Mouse (Mus musculus) MEL (cell line): ENCODE measurements around the gene Brwd1. TPM values are rescaled to one million over a fixed set of nuclear protein-coding genes. Genes with fewer than 3 reads are reported as not detected.

ENCODE experiments used
- DNase-seq: peaks from one replicate; pipeline ENCODE4 v3.0.0; 2011; ENCODE audit warnings: low read depth, low spot score
- H3K27ac ChIP-seq: 2 replicates; pipeline ENCODE4 v1.5.1; 2012; ENCODE audit warnings: low read depth, mild to moderate bottlenecking, control low read depth, low read length, moderate library complexity; ENCODE audit not compliant: control insufficient read depth
- H3K27me3 ChIP-seq, 2 experiments: fragments of 150-350 bp in 1 of 2; sonication (generic) in 1 of 2; 2 replicates each; pipeline ENCODE4 v1.6.1; 2012; ENCODE audit warnings: low read length in 2 of 2, mild to moderate bottlenecking in 2 of 2, improper control_type of control experiment in 1 of 2, moderate library complexity in 1 of 2; ENCODE audit not compliant: insufficient read depth in 2 of 2, control insufficient read depth in 1 of 2
- H3K36me3 ChIP-seq, 2 experiments: 2 replicates each; pipeline ENCODE4 v1.6.1; 2012 to 2014; ENCODE audit warnings: low read length in 2 of 2, improper control_type of control experiment in 1 of 2, inconsistent platforms in 1 of 2, mild to moderate bottlenecking in 1 of 2; ENCODE audit not compliant: insufficient read depth in 2 of 2, control insufficient read depth in 1 of 2
- H3K4me1 ChIP-seq, 2 experiments: fragments of 150-350 bp in 1 of 2; sonication (generic) in 1 of 2; 2 replicates each; pipeline ENCODE4 v1.6.1; 2012; ENCODE audit warnings: low read length in 2 of 2, improper control_type of control experiment in 1 of 2, mild to moderate bottlenecking in 1 of 2; ENCODE audit not compliant: insufficient read depth in 2 of 2, control insufficient read depth in 1 of 2
- H3K4me3 ChIP-seq, 2 experiments: fragments of 150-350 bp in 1 of 2; sonication (generic) in 1 of 2; 2 replicates each; pipeline ENCODE4 v1.5.1; 2012; ENCODE audit warnings: low read depth in 2 of 2, low read length in 2 of 2, mild to moderate bottlenecking in 2 of 2, moderate library complexity in 2 of 2, control low read depth in 1 of 2, improper control_type of control experiment in 1 of 2; ENCODE audit not compliant: control insufficient read depth in 1 of 2, insufficient read depth in 1 of 2
- H3K79me2 ChIP-seq: 2 replicates; pipeline ENCODE4 v1.6.1; 2012; ENCODE audit warnings: mild to moderate bottlenecking, low read length, moderate library complexity; ENCODE audit not compliant: control insufficient read depth, poor library complexity, insufficient read depth
- H3K9ac ChIP-seq: 2 replicates; pipeline ENCODE4 v1.6.1; 2012; ENCODE audit warnings: low read depth, mild to moderate bottlenecking, control low read depth, low read length, moderate library complexity; ENCODE audit not compliant: control insufficient read depth, poor library complexity, severe bottlenecking
- H3K9me3 ChIP-seq: fragments of 150-350 bp; sonication (generic); replicated peaks from 2 replicates; pipeline ENCODE4 v1.6.1; 2012; ENCODE audit warnings: mild to moderate bottlenecking, low read length, improper control_type of control experiment, moderate library complexity; ENCODE audit not compliant: insufficient read depth
- CHD1 ChIP-seq: IDR thresholded peaks from 2 replicates; pipeline ENCODE4 v1.6.1; 2012; ENCODE audit warnings: low read depth, mild to moderate bottlenecking, inconsistent platforms, low read length, improper control_type of control experiment
- CTCF ChIP-seq, 3 experiments: IDR thresholded peaks in 2 of 3; conservative IDR thresholded peaks in 1 of 3; 2 replicates each; pipeline ENCODE4 v1.5.1; 2011 to 2012; ENCODE audit warnings: low read length in 3 of 3, low read depth in 2 of 3, mild to moderate bottlenecking in 2 of 3, improper control_type of control experiment in 1 of 3, inconsistent platforms in 1 of 3, mixed read lengths in 1 of 3, moderate library complexity in 1 of 3; ENCODE audit not compliant: control insufficient read depth in 1 of 3, insufficient read depth in 1 of 3, poor library complexity in 1 of 3, severe bottlenecking in 1 of 3
- ETS1 ChIP-seq: IDR thresholded peaks from 2 replicates; pipeline ENCODE4 v1.6.1; 2012; ENCODE audit warnings: low read depth, mild to moderate bottlenecking, inconsistent platforms, low read length, improper control_type of control experiment, moderate library complexity
- GATA1 ChIP-seq: IDR thresholded peaks from 2 replicates; pipeline ENCODE4 v1.6.1; 2011; ENCODE audit warnings: low read depth, low read length, improper control_type of control experiment
- JUND ChIP-seq: IDR thresholded peaks from 2 replicates; pipeline ENCODE4 v1.6.1; 2011; ENCODE audit warnings: low read depth, mild to moderate bottlenecking, improper control_type of control experiment, low read length
- MAFK ChIP-seq: IDR thresholded peaks from 2 replicates; pipeline ENCODE4 v1.6.1; 2011; ENCODE audit warnings: low read depth, mild to moderate bottlenecking, low read length, improper control_type of control experiment, borderline replicate concordance
- MAZ ChIP-seq: IDR thresholded peaks from 2 replicates; pipeline ENCODE4 v1.6.1; 2012; ENCODE audit warnings: low read depth, mild to moderate bottlenecking, inconsistent platforms, low read length, improper control_type of control experiment
- MYC ChIP-seq: IDR thresholded peaks from 2 replicates; pipeline ENCODE4 v1.6.1; 2011; ENCODE audit warnings: low read depth, mild to moderate bottlenecking, low read length, improper control_type of control experiment, moderate library complexity
- POLR2A ChIP-seq, 2 experiments: IDR thresholded peaks; 2 replicates each; pipeline ENCODE4 v1.6.1; 2011 to 2012; ENCODE audit warnings: low read length in 2 of 2, mild to moderate bottlenecking in 2 of 2, control low read depth in 1 of 2, improper control_type of control experiment in 1 of 2, low read depth in 1 of 2, moderate library complexity in 1 of 2; ENCODE audit not compliant: control insufficient read depth in 1 of 2, insufficient read depth in 1 of 2, poor library complexity in 1 of 2
- POLR2AphosphoS5 ChIP-seq: IDR thresholded peaks from 2 replicates; pipeline ENCODE4 v1.6.1; 2012; ENCODE audit warnings: low read depth, borderline replicate concordance, mild to moderate bottlenecking, inconsistent platforms, low read length, moderate library complexity, mixed read lengths
- RAD21 ChIP-seq: IDR thresholded peaks from 2 replicates; pipeline ENCODE4 v1.6.1; 2011; ENCODE audit warnings: mild to moderate bottlenecking, low read depth, low read length, improper control_type of control experiment
- SMC3 ChIP-seq: IDR thresholded peaks from 2 replicates; pipeline ENCODE4 v1.6.1; 2011; ENCODE audit warnings: low read depth, low read length, improper control_type of control experiment
- TBP ChIP-seq: IDR thresholded peaks from 2 replicates; pipeline ENCODE4 v1.8.0; 2011; ENCODE audit warnings: low read depth, low read length, improper control_type of control experiment
- USF1 ChIP-seq: IDR thresholded peaks from 2 replicates; pipeline ENCODE4 v1.6.1; 2014; ENCODE audit warnings: low read depth, mild to moderate bottlenecking, inconsistent platforms, low read length, improper control_type of control experiment, moderate library complexity
- USF2 ChIP-seq, 2 experiments: IDR thresholded peaks; 2 replicates each; pipeline ENCODE4 v1.6.1; 2011 to 2012; ENCODE audit warnings: improper control_type of control experiment in 2 of 2, low read length in 2 of 2, borderline replicate concordance in 1 of 2, inconsistent platforms in 1 of 2, low read depth in 1 of 2, mild to moderate bottlenecking in 1 of 2; ENCODE audit not compliant: insufficient read depth in 1 of 2
- ZKSCAN1 ChIP-seq: IDR thresholded peaks from 2 replicates; pipeline ENCODE4 v1.6.1; 2012; ENCODE audit warnings: low read depth, mild to moderate bottlenecking, inconsistent platforms, low read length, improper control_type of control experiment, moderate library complexity
- ZNF384 ChIP-seq: IDR thresholded peaks from 2 replicates; pipeline ENCODE4 v1.6.1; 2012; ENCODE audit warnings: low read depth, mild to moderate bottlenecking, inconsistent platforms, low read length, improper control_type of control experiment
- polyA plus RNA-seq, 2 experiments: library from polyadenylated mRNA; stranded (reverse) in 1 of 2; unstranded in 1 of 2; fragments of >175 nt in 1 of 2; fragments of >200 nt in 1 of 2; gene quantifications; 2 replicates each; pipeline versions ENCODE4 v1.2.1 to v1.2.4; 2012; ENCODE audit warnings: low replicate concordance in 2 of 2, low read depth in 1 of 2; ENCODE audit not compliant: insufficient read length in 2 of 2, insufficient read depth in 1 of 2, missing spikeins in 1 of 2
- total RNA-seq: library from RNA; depleted of rRNA; stranded (reverse); fragments of 300-350 nt; gene quantifications from 2 replicates; pipeline ENCODE4 v1.2.3, GENCODE M21; 2012

Gene Brwd1
- total and polyA plus RNA-seq, 3 experiments, result 27.1 to 77.1 (median 41.0) TPM

DNA sequence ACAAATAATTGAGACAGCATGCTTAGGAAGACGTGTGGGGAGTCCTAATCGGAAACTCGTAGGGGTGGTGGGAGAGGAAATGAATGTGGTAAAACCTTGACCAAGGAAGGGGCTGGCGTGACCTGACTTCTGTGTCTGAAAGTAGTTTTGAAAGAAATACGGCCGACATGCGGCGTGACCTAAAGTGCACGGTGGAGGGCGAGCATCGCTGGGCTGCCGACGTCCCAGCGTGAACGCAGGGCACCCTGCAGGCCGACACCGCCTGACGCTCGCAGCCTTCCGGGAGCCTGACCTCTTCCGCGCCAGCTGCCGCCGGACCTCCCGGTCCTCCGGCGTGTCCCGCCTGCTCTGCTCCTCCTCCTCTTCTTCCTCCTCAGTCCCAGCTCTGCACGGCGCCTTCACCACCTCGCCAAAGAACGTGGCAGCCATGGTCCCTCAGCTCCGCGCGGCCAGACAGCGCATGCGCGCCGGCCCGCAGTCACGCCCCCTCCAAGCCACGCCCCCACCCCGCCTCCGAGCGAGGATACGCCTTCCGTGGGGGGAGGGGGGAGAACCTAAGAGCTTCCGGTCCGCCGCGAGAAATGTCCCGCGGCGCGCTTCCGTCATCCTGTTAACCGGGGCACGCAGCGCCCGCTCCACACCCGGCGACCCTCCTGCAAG is 91.7 kb downstream of the Brwd1 start, which contains the start of gene Psmg1 (continued):
- TF ChIP-seq ZNF384, result no peak
- TF ChIP-seq ZKSCAN1, result no peak
- peak; percentile 57 for TF ChIP-seq USF1
- TF ChIP-seq GATA1, result no peak

DNA sequence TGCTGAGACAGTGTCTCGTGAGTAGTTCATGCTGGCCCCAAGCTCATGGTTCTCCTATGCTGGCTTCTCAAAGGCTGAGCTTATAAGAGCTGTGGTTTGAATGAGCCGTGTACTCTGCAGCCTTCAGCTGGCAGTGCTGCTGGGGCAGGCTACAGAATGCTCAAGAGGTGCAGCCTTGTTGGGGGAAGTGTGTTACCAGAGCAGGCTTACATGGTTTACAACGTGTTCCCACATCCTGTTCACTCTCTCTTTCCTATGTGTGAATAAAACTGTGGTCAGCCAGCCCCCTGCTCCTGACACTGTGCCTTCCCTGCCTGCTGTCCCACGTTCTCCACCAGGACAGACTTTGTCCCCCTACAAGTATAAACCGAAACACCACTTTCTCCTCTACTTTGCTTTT is 97.4 kb downstream of the Brwd1 start:
- no peak for DNase-seq
- no peaks in the 10 kb centered on the region; a peak in 1 of 4 replicates for H3K4me1 ChIP-seq
- no peak overlapping the region for H3K27ac ChIP-seq
- H3K27me3 ChIP-seq, result no peaks in the 10 kb centered on the region
- H3K79me2 ChIP-seq, result peaks cover 2% of the 10 kb centered on the region
- no peak overlapping the region for H3K4me3 ChIP-seq
- H3K9ac ChIP-seq, result no peak overlapping the region
- H3K36me3 ChIP-seq, result peaks cover under 1 to 3% of the 10 kb centered on the region in 2 experiments; a peak in 1 of 4 replicates
- H3K9me3 ChIP-seq, result no peaks in the 10 kb centered on the region
- no peak for TF ChIP-seq JUND
- no peak for TF ChIP-seq CHD1
- no peak for TF ChIP-seq ETS1
- TF ChIP-seq MAFK, result no peak
- no peak for TF ChIP-seq USF2 (IDR thresholded peaks at IDR 0.05; ENCODE audit: borderline replicate concordance in 1 of 2, insufficient read depth in 1 of 2, low read depth in 1 of 2, low read length in 2 of 2)
- no peak for TF ChIP-seq POLR2A (IDR thresholded peaks at IDR 0.05; ENCODE audit: control insufficient read depth in 1 of 2, insufficient read depth in 1 of 2, low read depth in 1 of 2, low read length in 2 of 2, poor library complexity in 1 of 2)
- TF ChIP-seq USF1, result no peak
- TF ChIP-seq MYC, result no peak
- no peak for TF ChIP-seq ZKSCAN1
- TF ChIP-seq POLR2AphosphoS5, result no peak
- TF ChIP-seq ZNF384, result no peak

DNA sequence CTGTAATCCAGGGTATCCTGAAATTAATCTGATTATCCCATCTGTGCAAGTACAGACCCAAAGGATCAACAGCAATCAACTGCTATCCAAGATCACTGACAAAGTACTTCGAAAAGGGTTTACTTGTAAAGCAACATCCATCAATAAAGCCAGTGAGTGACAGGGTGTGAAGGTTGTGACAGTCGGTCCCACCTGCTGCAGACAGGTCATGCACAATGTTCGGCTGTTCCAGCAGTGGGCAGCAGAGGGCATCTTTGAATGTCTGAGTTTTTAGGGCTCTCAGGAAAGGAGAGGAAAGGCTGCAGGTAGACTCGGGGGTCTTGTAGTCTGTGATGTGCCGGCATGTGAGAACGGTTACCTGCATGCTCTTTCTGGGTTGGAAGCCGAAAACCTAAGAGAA is 98.7 kb downstream of the Brwd1 start:
- DNase-seq, result peak; percentile 44
- no peak overlapping the region for H3K27ac ChIP-seq
- H3K36me3 ChIP-seq, result peaks cover 0 to 1% of the 10 kb centered on the region in 2 experiments; a peak in 1 of 4 replicates
- no peak overlapping the region for H3K9ac ChIP-seq
- no peak overlapping the region for H3K4me3 ChIP-seq
- no peaks in the 10 kb centered on the region for H3K27me3 ChIP-seq
- no peaks in the 10 kb centered on the region for H3K79me2 ChIP-seq
- H3K4me1 ChIP-seq, result no peaks in the 10 kb centered on the region
- no peaks in the 10 kb centered on the region for H3K9me3 ChIP-seq
- TF ChIP-seq MAZ, result no peak
- peak; percentile 32 for TF ChIP-seq RAD21
- peak; percentile 54 for TF ChIP-seq SMC3
- no peak for TF ChIP-seq CHD1
- no peak for TF ChIP-seq TBP
- peak; percentile 52 to 60 (median 57) for TF ChIP-seq CTCF (IDR thresholded peaks at IDR 0.05 in 2 of 3, conservative IDR thresholded peaks at IDR 0.05 in 1 of 3; ENCODE audit: control insufficient read depth in 1 of 3, insufficient read depth in 1 of 3, low read depth in 2 of 3, low read length in 3 of 3, poor library complexity in 1 of 3, severe bottlenecking in 1 of 3)
